Mouse (Mus musculus): Measurements from ENCODE around the gene Arsg. TPM values are rescaled to one million over a fixed set of nuclear protein-coding genes. Genes with fewer than 3 reads are reported as not detected.

Gene Arsg
- polyA plus RNA-seq, 1 experiment from 2014 or later, result 7.1 TPM

- whole genome bisulfite sequencing, result 85% methylated on average over 5 of the region's 5 CpGs
- Histone ChIP-seq H3K9me3 (no peaks in the 10 kb centered on the region), H3K9ac (no peak overlapping the region), H3K36me3 (no peaks in the 10 kb centered on the region), H3K27me3 (no peaks in the 10 kb centered on the region), H3K4me1 (replicated peaks) (peaks cover 9% of the 10 kb centered on the region), H3K4me3 (no peak overlapping the region), H3K4me2 (no peak overlapping the region), H3K27ac (replicated peaks) (no peak overlapping the region)
- no peak for ATAC-seq (ENCODE audit: low FRiP score, low read depth)
These were observed 63.8 kb downstream of the Arsg start for GRCm38 (mm10) chr11:109536939-109537338.

GRCm38 (mm10) chr11:109539290-109539689 lies 66.1 kb downstream of the Arsg start:
- Histone ChIP-seq H3K27me3 (no peaks in the 10 kb centered on the region), H3K27ac (replicated peaks) (no peak overlapping the region), H3K9ac (no peak overlapping the region), H3K4me3 (no peak overlapping the region), H3K9me3 (no peaks in the 10 kb centered on the region), H3K4me2 (no peak overlapping the region), H3K4me1 (replicated peaks) (peaks cover 9% of the 10 kb centered on the region), H3K36me3 (no peaks in the 10 kb centered on the region)
- WGBS, result 32% methylated on average over 6 of the region's 6 CpGs
- no peak for ATAC-seq (ENCODE audit: low FRiP score, low read depth)

GRCm38 (mm10) chr11:109543466-109543865 lies 70.3 kb downstream of the Arsg start:
- H3K4me1 ChIP-seq (replicated peaks), result peaks cover 9% of the 10 kb centered on the region
- H3K27ac ChIP-seq (replicated peaks), result no peak overlapping the region
- H3K36me3 ChIP-seq, result no peaks in the 10 kb centered on the region
- H3K4me3 ChIP-seq, result no peak overlapping the region
- WGBS, result 89% methylated on average over 9 of the region's 9 CpGs
- no peak overlapping the region for H3K9ac ChIP-seq
- no peak overlapping the region for H3K4me2 ChIP-seq
- ATAC-seq (ENCODE audit: low FRiP score, low read depth), result no peak
- no peaks in the 10 kb centered on the region for H3K9me3 ChIP-seq
- H3K27me3 ChIP-seq, result no peaks in the 10 kb centered on the region

- H3K9me3 ChIP-seq, result no peaks in the 10 kb centered on the region
- H3K27ac ChIP-seq (replicated peaks), result no peak overlapping the region
- no peak for ATAC-seq (ENCODE audit: low FRiP score, low read depth)
- H3K4me3 ChIP-seq, result no peak overlapping the region
- H3K9ac ChIP-seq, result no peak overlapping the region
- peaks cover under 1% of the 10 kb centered on the region; the same call in 1 of the 2 replicates for H3K4me1 ChIP-seq (replicated peaks)
- no peaks in the 10 kb centered on the region for H3K27me3 ChIP-seq
- no peaks in the 10 kb centered on the region for H3K36me3 ChIP-seq
- no peak overlapping the region for H3K4me2 ChIP-seq
- WGBS, result 65% methylated on average over 7 of the region's 7 CpGs
These were observed 71.3 kb downstream of the Arsg start for GRCm38 (mm10) chr11:109544432-109544831.

- Histone ChIP-seq H3K27me3 (no peaks in the 10 kb centered on the region), H3K4me1 (replicated peaks) (no peaks in the 10 kb centered on the region), H3K27ac (replicated peaks) (no peak overlapping the region), H3K9me3 (no peaks in the 10 kb centered on the region), H3K36me3 (no peaks in the 10 kb centered on the region), H3K9ac (no peak overlapping the region), H3K4me2 (no peak overlapping the region), H3K4me3 (no peak overlapping the region)
- WGBS, result 76% methylated on average over 7 of the region's 7 CpGs
- no peak for ATAC-seq (ENCODE audit: low FRiP score, low read depth)
These were observed 72.1 kb downstream of the Arsg start for GRCm38 (mm10) chr11:109545265-109545664.

GRCm38 (mm10) chr11:109545700-109546143 lies 72.5 kb downstream of the Arsg start:
- 69% methylated on average over 12 of the region's 12 CpGs for WGBS
- ATAC-seq (ENCODE audit: low FRiP score, low read depth), result no peak
- no peak overlapping the region for H3K9ac ChIP-seq

GRCm38 (mm10) chr11:109546305-109547001 lies 73.3 kb downstream of the Arsg start:
- no peak for ATAC-seq (ENCODE audit: low FRiP score, low read depth)

More at GRCm38 (mm10) chr11:109545700-109546143, 72.5 kb downstream of the Arsg start:
- no peak overlapping the region for H3K4me3 ChIP-seq
- H3K27me3 ChIP-seq, result no peaks in the 10 kb centered on the region
- no peaks in the 10 kb centered on the region for H3K36me3 ChIP-seq
- no peak overlapping the region for H3K27ac ChIP-seq (replicated peaks)
- no peak overlapping the region for H3K4me2 ChIP-seq
- H3K9me3 ChIP-seq, result no peaks in the 10 kb centered on the region
- H3K4me1 ChIP-seq (replicated peaks), result no peaks in the 10 kb centered on the region

GRCm38 (mm10) chr11:109547652-109548051 lies 74.5 kb downstream of the Arsg start:
- ATAC-seq (ENCODE audit: low FRiP score, low read depth), result no peak
- no peaks in the 10 kb centered on the region for H3K36me3 ChIP-seq
- 100% methylated on average over 1 of the region's 1 CpGs for WGBS
- no peak overlapping the region for H3K4me2 ChIP-seq
- no peak overlapping the region for H3K9ac ChIP-seq
- H3K27me3 ChIP-seq, result no peaks in the 10 kb centered on the region
- H3K4me3 ChIP-seq, result no peak overlapping the region
- no peaks in the 10 kb centered on the region for H3K9me3 ChIP-seq
- H3K4me1 ChIP-seq (replicated peaks), result no peaks in the 10 kb centered on the region
- H3K27ac ChIP-seq (replicated peaks), result no peak overlapping the region

More at GRCm38 (mm10) chr11:109546305-109547001, 73.3 kb downstream of the Arsg start:
- H3K36me3 ChIP-seq, result no peaks in the 10 kb centered on the region
- H3K4me3 ChIP-seq, result no peak overlapping the region
- H3K4me1 ChIP-seq (replicated peaks), result no peaks in the 10 kb centered on the region
- H3K9me3 ChIP-seq, result no peaks in the 10 kb centered on the region
- 60% methylated on average over 16 of the region's 16 CpGs for WGBS
- no peak overlapping the region for H3K27ac ChIP-seq (replicated peaks)
- H3K27me3 ChIP-seq, result no peaks in the 10 kb centered on the region
- H3K4me2 ChIP-seq, result no peak overlapping the region
- no peak overlapping the region for H3K9ac ChIP-seq

- Histone ChIP-seq H3K4me1 (replicated peaks) (no peaks in the 10 kb centered on the region), H3K4me2 (no peak overlapping the region), H3K36me3 (no peaks in the 10 kb centered on the region), H3K9ac (no peak overlapping the region), H3K4me3 (no peak overlapping the region), H3K27ac (replicated peaks) (no peak overlapping the region), H3K27me3 (no peaks in the 10 kb centered on the region), H3K9me3 (no peaks in the 10 kb centered on the region)
- ATAC-seq (ENCODE audit: low FRiP score, low read depth), result no peak
- 75% methylated on average over 5 of the region's 5 CpGs for WGBS
These were observed 76.6 kb downstream of the Arsg start for GRCm38 (mm10) chr11:109549599-109550290.

- ATAC-seq (ENCODE audit: low FRiP score, low read depth), result no peak
- Histone ChIP-seq H3K4me2 (no peak overlapping the region), H3K9me3 (no peaks in the 10 kb centered on the region), H3K4me3 (no peak overlapping the region), H3K27ac (replicated peaks) (no peak overlapping the region), H3K9ac (no peak overlapping the region), H3K27me3 (no peaks in the 10 kb centered on the region), H3K4me1 (replicated peaks) (no peaks in the 10 kb centered on the region), H3K36me3 (no peaks in the 10 kb centered on the region)
- 75% methylated on average over 4 of the region's 4 CpGs for WGBS
These were observed 80.7 kb downstream of the Arsg start for GRCm38 (mm10) chr11:109553921-109554320.

GRCm38 (mm10) chr11:109554443-109554842 lies 81.3 kb downstream of the Arsg start:
- 54% methylated on average over 3 of the region's 3 CpGs for WGBS
- no peaks in the 10 kb centered on the region for H3K36me3 ChIP-seq
- no peaks in the 10 kb centered on the region for H3K9me3 ChIP-seq
- no peak overlapping the region for H3K27ac ChIP-seq (replicated peaks)
- H3K4me2 ChIP-seq, result no peak overlapping the region
- no peaks in the 10 kb centered on the region for H3K4me1 ChIP-seq (replicated peaks)
- H3K9ac ChIP-seq, result no peak overlapping the region
- no peak for ATAC-seq (ENCODE audit: low FRiP score, low read depth)
- H3K27me3 ChIP-seq, result no peaks in the 10 kb centered on the region
- H3K4me3 ChIP-seq, result no peak overlapping the region

- ATAC-seq (ENCODE audit: low FRiP score, low read depth), result no peak
- Histone ChIP-seq H3K4me2 (no peak overlapping the region), H3K27me3 (no peaks in the 10 kb centered on the region), H3K27ac (replicated peaks) (no peak overlapping the region), H3K36me3 (no peaks in the 10 kb centered on the region), H3K4me3 (no peak overlapping the region), H3K9me3 (no peaks in the 10 kb centered on the region), H3K4me1 (replicated peaks) (no peaks in the 10 kb centered on the region), H3K9ac (no peak overlapping the region)
- WGBS, result 92% methylated on average over 6 of the region's 6 CpGs
These were observed 83.0 kb downstream of the Arsg start for GRCm38 (mm10) chr11:109556130-109556529.

Data from hindbrain, embryonic 15.5 days (tissue).